Mouse (Mus musculus) heart, adult 2 months (tissue): ENCODE measurements around the gene Olfr1157. TPM values are rescaled to one million over a fixed set of nuclear protein-coding genes. Genes with fewer than 3 reads are reported as not detected.

Source experiments
- DNase-seq, 2 experiments: peaks; one replicate each; pipeline ENCODE4 v3.0.0; 2021
- H3K27ac ChIP-seq: fragments of 200-600 bp; 2 replicates; pipeline ENCODE4 v1.8.1; 2022
- H3K27me3 ChIP-seq: fragments of 200-500 bp; 2 replicates; pipeline ENCODE4 v1.6.1; 2012; ENCODE audit warnings: mild to moderate bottlenecking, low read length, inconsistent platforms, mixed read lengths; ENCODE audit not compliant: control insufficient read depth, insufficient read depth
- H3K36me3 ChIP-seq: fragments of 200-500 bp; 2 replicates; pipeline ENCODE4 v1.6.1; 2012; ENCODE audit warnings: low read length, inconsistent platforms; ENCODE audit not compliant: control insufficient read depth, insufficient read depth
- H3K4me1 ChIP-seq: fragments of 200-500 bp; 2 replicates; pipeline ENCODE4 v1.6.1; 2011; ENCODE audit warnings: low read length; ENCODE audit not compliant: control insufficient read depth, insufficient read depth
- H3K4me3 ChIP-seq: fragments of 200-600 bp; 2 replicates; pipeline ENCODE4 v1.8.1; 2022
- H3K79me2 ChIP-seq: fragments of 200-500 bp; replicated peaks from 2 replicates; pipeline ENCODE4 v1.6.1; 2012; ENCODE audit warnings: mild to moderate bottlenecking, inconsistent platforms, low read length, moderate library complexity, mixed read lengths; ENCODE audit not compliant: control insufficient read depth, insufficient read depth
- H3K9ac ChIP-seq: fragments of 200-500 bp; 2 replicates; pipeline ENCODE4 v1.6.1; 2012; ENCODE audit warnings: low read depth, mild to moderate bottlenecking, control low read depth, inconsistent platforms, low read length, mixed read lengths
- CTCF ChIP-seq: fragments of 200-600 bp; IDR thresholded peaks from 2 replicates; pipeline ENCODE4 v1.8.1; 2022; ENCODE audit warnings: antibody characterized with exemption, mild to moderate bottlenecking, moderate library complexity
- EP300 ChIP-seq: fragments of 200-500 bp; IDR thresholded peaks from 2 replicates; pipeline ENCODE4 v1.6.1; 2011; ENCODE audit warnings: low read depth, low read length, control low read depth; ENCODE audit not compliant: insufficient read depth
- POLR2A ChIP-seq: fragments of 200-500 bp; IDR thresholded peaks from 2 replicates; pipeline ENCODE4 v1.6.1; 2011; ENCODE audit warnings: mild to moderate bottlenecking, low read depth, low read length, control low read depth; ENCODE audit not compliant: insufficient read depth
- WGBS: fragments of 180-500 bp; shearing (Covaris S2); methylation state at CpG from one replicate; pipeline ENCODE4 v1.1.7; 2018; 5-methylcytosine and 5-hydroxymethylcytosine counted together
- intact Hi-C: fragments of 180-260 bp; cut with DNase I; formaldehyde crosslinking; loops from one replicate; pipeline ENCODE4 v1.15.1; 2025
- long read RNA-seq: library from polyadenylated mRNA; stranded (forward); transcript quantifications from one replicate; pipeline ENCODE4 v2.0.0, GENCODE M21; 2021
- polyA plus RNA-seq: library from polyadenylated mRNA; depleted of rRNA; stranded (reverse); fragments of >200 nt; gene quantifications from 2 replicates; pipeline ENCODE4 v1.2.3, GENCODE M21; 2012; rRNA removed
- total RNA-seq, 2 experiments: library from RNA; stranded (reverse); gene quantifications; 2 replicates each; pipeline ENCODE4 v1.2.3; 2021

Olfr1157 gene
- total RNA-seq (not detected), polyA plus RNA-seq (not detected in 2 replicates)
- long read RNA-seq: 0 reads

- intact Hi-C loops: no loop called here
- no peaks in the 10 kb centered on the region for H3K36me3 ChIP-seq
- DNase-seq: no peak
- WGBS: 95% methylated on average over 4 of the region's 4 CpGs
- no peak within 1 kb of the TSS for H3K9ac ChIP-seq
- H3K27me3 ChIP-seq: no peaks in the 10 kb centered on the region
- no peak for TF ChIP-seq CTCF
- no peaks in the 10 kb centered on the region for H3K4me1 ChIP-seq
- H3K4me3 ChIP-seq: no peak within 1 kb of the TSS
- H3K27ac ChIP-seq: no peak within 1 kb of the TSS
- no peaks in the 10 kb centered on the region for H3K79me2 ChIP-seq
Observed at GRCm38 (mm10) chr2:87968199-87968598, at the start of gene Olfr1157. Olfr1157 (minus strand) TSS chr2:87968299.

DNA sequence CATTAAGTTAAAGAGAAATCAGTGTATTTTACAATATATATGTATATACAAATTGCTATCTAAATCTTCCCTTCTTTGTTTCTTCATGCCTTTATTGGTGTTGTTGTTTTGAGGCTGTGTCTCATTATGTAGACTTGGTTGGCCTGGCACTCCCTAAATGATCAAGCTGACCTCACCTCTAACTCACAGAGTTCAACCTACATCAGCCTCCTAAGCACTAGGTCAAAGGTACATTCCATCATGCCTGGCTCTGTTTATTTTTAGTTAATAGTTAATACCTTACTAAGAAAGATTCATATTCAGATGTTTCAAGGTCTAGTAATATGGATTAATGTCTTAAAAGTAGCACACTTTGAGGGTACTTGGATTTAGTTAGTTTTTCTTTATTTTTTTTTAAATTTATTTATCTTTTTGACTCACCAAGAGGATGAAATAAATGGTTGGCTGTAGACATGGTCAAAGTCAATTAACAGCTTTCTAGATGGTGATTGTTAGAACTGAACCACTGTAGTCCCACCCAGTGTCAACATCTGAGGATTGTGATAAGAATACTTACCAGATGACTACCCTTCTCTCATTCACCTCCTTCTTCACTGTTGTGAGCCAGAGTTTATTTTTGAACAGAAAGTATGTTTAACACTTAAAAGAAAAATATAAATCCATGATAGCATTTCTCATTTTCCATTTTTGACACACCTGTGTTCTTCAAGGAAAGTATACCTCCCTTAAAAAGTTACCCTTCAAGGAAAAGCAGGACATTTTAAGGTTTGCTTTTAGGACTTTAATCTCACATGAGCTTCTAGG is 39.6 kb upstream of the Olfr1157 start, which contains the start of gene Olfr1160:
TSS of gene Olfr1160 (minus strand) at position 754 of the 804 bp plus-strand sequence.
- H3K9ac ChIP-seq: no peak within 1 kb of the TSS
- TF ChIP-seq POLR2A (no peak), CTCF (no peak), EP300 (no peak)
- intact Hi-C loops: no loop called here
- no peaks in the 10 kb centered on the region for H3K79me2 ChIP-seq
- no peak for DNase-seq
- no peaks in the 10 kb centered on the region for H3K4me1 ChIP-seq
- H3K36me3 ChIP-seq: no peaks in the 10 kb centered on the region
- H3K27me3 ChIP-seq: no peaks in the 10 kb centered on the region
- H3K4me3 ChIP-seq: no peak within 1 kb of the TSS
- H3K27ac ChIP-seq: no peak within 1 kb of the TSS

GRCm38 (mm10) chr2:87989813-87990212 is 21.7 kb upstream of the Olfr1157 start, which contains the start of gene Olfr1158:
Olfr1158 (plus strand) TSS chr2:87990113.
- no peak within 1 kb of the TSS for H3K27ac ChIP-seq
- intact Hi-C loops: no loop called here
- H3K36me3 ChIP-seq: no peaks in the 10 kb centered on the region
- H3K4me1 ChIP-seq: no peaks in the 10 kb centered on the region
- TF ChIP-seq CTCF (no peak), EP300 (no peak), POLR2A (no peak)
- no peaks in the 10 kb centered on the region for H3K79me2 ChIP-seq
- H3K9ac ChIP-seq: no peak within 1 kb of the TSS
- H3K4me3 ChIP-seq: no peak within 1 kb of the TSS
- no peak for DNase-seq
- no peaks in the 10 kb centered on the region for H3K27me3 ChIP-seq

GRCm38 (mm10) chr2:87974563-87974962 is 6.5 kb upstream of the Olfr1157 start, which contains the start of gene Olfr74:
Olfr74 (minus strand) TSS chr2:87974663.
- intact Hi-C loops: no loop called here
- DNase-seq: no peak
- TF ChIP-seq EP300 (no peak), POLR2A (no peak), CTCF (no peak)

DNA sequence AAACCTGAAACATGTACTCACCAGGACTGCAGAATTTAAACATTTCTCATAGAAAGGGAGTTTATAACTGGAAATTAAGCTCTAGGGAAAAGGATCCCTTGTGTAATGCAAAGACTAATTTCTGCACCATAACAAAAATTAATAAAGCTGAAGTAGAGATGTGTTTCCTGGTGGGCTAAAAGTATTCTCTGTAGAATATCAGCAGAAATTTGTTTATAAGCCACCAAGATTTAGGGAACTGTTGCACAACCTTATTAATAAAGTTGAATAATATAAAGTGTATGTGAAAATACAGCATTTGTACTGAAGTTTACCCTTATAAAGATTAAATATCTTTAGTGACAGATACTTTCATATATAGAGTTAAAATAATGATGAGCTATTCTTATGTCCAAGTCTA is 15.1 kb downstream of the Olfr1157 start, which contains the start of gene Olfr1156:
TSS of gene Olfr1156 (minus strand) at position 101 of the 400 bp plus-strand sequence.
- no peak within 1 kb of the TSS for H3K9ac ChIP-seq
- DNase-seq: no peak
- H3K36me3 ChIP-seq: no peaks in the 10 kb centered on the region
- TF ChIP-seq CTCF (no peak), POLR2A (no peak), EP300 (no peak)
- no peak within 1 kb of the TSS for H3K4me3 ChIP-seq
- H3K27ac ChIP-seq: no peak within 1 kb of the TSS
- intact Hi-C loops: no loop called here
- no peaks in the 10 kb centered on the region for H3K79me2 ChIP-seq
- H3K27me3 ChIP-seq: no peaks in the 10 kb centered on the region
- H3K4me1 ChIP-seq: no peaks in the 10 kb centered on the region

More at GRCm38 (mm10) chr2:87974563-87974962, 6.5 kb upstream of the Olfr1157 start, which contains the start of gene Olfr74:
- no peaks in the 10 kb centered on the region for H3K79me2 ChIP-seq
- no peaks in the 10 kb centered on the region for H3K27me3 ChIP-seq
- 55% methylated on average over 3 of the region's 3 CpGs for WGBS
- no peak within 1 kb of the TSS for H3K4me3 ChIP-seq
- no peak within 1 kb of the TSS for H3K9ac ChIP-seq
- H3K4me1 ChIP-seq: no peaks in the 10 kb centered on the region
- H3K36me3 ChIP-seq: no peaks in the 10 kb centered on the region
- H3K27ac ChIP-seq: no peak within 1 kb of the TSS

- H3K4me3 ChIP-seq: no peak within 1 kb of the TSS
- no peaks in the 10 kb centered on the region for H3K36me3 ChIP-seq
- no peaks in the 10 kb centered on the region for H3K27me3 ChIP-seq
- no peaks in the 10 kb centered on the region for H3K4me1 ChIP-seq
- H3K27ac ChIP-seq: no peak within 1 kb of the TSS
- DNase-seq: no peak
- 95% methylated on average over 1 of the region's 1 CpGs for WGBS
- H3K79me2 ChIP-seq: no peaks in the 10 kb centered on the region
- TF ChIP-seq CTCF: no peak
- no peak for TF ChIP-seq EP300
- no peak for TF ChIP-seq POLR2A
- H3K9ac ChIP-seq: no peak within 1 kb of the TSS
- intact Hi-C loops: no loop called here
Observed at GRCm38 (mm10) chr2:87945037-87945436, 23.1 kb downstream of the Olfr1157 start, which contains the start of gene Olfr1155. Olfr1155 (minus strand) TSS chr2:87945137.

Other genes with a start within 250 kb of the Olfr1157 start
- gene Olfr1138, start 228.3 kb downstream of the Olfr1157 start, total RNA-seq: not detected
- gene Olfr1138, start 228.3 kb downstream of the Olfr1157 start, polyA plus RNA-seq: not detected in 2 replicates
- not detected for gene Olfr1140, start 224.5 kb downstream of the Olfr1157 start, total RNA-seq
- gene Olfr1140, start 224.5 kb downstream of the Olfr1157 start, polyA plus RNA-seq: not detected in 2 replicates
- not detected for gene Olfr1141, start 214.3 kb downstream of the Olfr1157 start, total RNA-seq
- not detected in 2 replicates for gene Olfr1141, start 214.3 kb downstream of the Olfr1157 start, polyA plus RNA-seq
- gene Olfr152, start 188.8 kb downstream of the Olfr1157 start, total RNA-seq: not detected
- not detected in 2 replicates for gene Olfr152, start 188.8 kb downstream of the Olfr1157 start, polyA plus RNA-seq
- gene Olfr1143, start 167.7 kb downstream of the Olfr1157 start, total RNA-seq: not detected
- gene Olfr1143, start 167.7 kb downstream of the Olfr1157 start, polyA plus RNA-seq: not detected in 2 replicates
- not detected for gene Olfr1145, start 158.5 kb downstream of the Olfr1157 start, total RNA-seq
- not detected in 2 replicates for gene Olfr1145, start 158.5 kb downstream of the Olfr1157 start, polyA plus RNA-seq
- gene Olfr1148, start 137.8 kb downstream of the Olfr1157 start, total RNA-seq: not detected
- gene Olfr1148, start 137.8 kb downstream of the Olfr1157 start, polyA plus RNA-seq: not detected in 2 replicates
- not detected for gene Olfr1150-ps1, start 124.3 kb downstream of the Olfr1157 start, total RNA-seq
- gene Olfr1150-ps1, start 124.3 kb downstream of the Olfr1157 start, polyA plus RNA-seq: not detected in 2 replicates
- not detected for gene Olfr1151, start 112.4 kb downstream of the Olfr1157 start, total RNA-seq
- not detected in 2 replicates for gene Olfr1151, start 112.4 kb downstream of the Olfr1157 start, polyA plus RNA-seq
- gene Olfr1152, start 101.8 kb downstream of the Olfr1157 start, total RNA-seq: not detected
- gene Olfr1152, start 101.8 kb downstream of the Olfr1157 start, polyA plus RNA-seq: not detected in 2 replicates
- not detected for gene Olfr1153, start 73.3 kb downstream of the Olfr1157 start, total RNA-seq
- not detected in 2 replicates for gene Olfr1153, start 73.3 kb downstream of the Olfr1157 start, polyA plus RNA-seq
- gene Olfr1154, start 63.1 kb downstream of the Olfr1157 start, total RNA-seq: not detected
- gene Olfr1154, start 63.1 kb downstream of the Olfr1157 start, polyA plus RNA-seq: not detected in 2 replicates
- not detected for gene Olfr1155, start 23.2 kb downstream of the Olfr1157 start, total RNA-seq
- not detected in 2 replicates for gene Olfr1155, start 23.2 kb downstream of the Olfr1157 start, polyA plus RNA-seq
- not detected for gene Olfr1156, start 15.2 kb downstream of the Olfr1157 start, total RNA-seq
- gene Olfr1156, start 15.2 kb downstream of the Olfr1157 start, polyA plus RNA-seq: not detected in 2 replicates
- not detected for gene Olfr74, start 6.4 kb upstream of the Olfr1157 start, total RNA-seq
- not detected in 2 replicates for gene Olfr74, start 6.4 kb upstream of the Olfr1157 start, polyA plus RNA-seq
- gene Olfr1158, start 21.8 kb upstream of the Olfr1157 start, total RNA-seq: not detected
- gene Olfr1158, start 21.8 kb upstream of the Olfr1157 start, polyA plus RNA-seq: not detected in 2 replicates
- gene Olfr1160, start 40.0 kb upstream of the Olfr1157 start, total RNA-seq: not detected
- not detected in 2 replicates for gene Olfr1160, start 40.0 kb upstream of the Olfr1157 start, polyA plus RNA-seq
- gene Olfr1161, start 54.5 kb upstream of the Olfr1157 start, total RNA-seq: not detected
- not detected in 2 replicates for gene Olfr1161, start 54.5 kb upstream of the Olfr1157 start, polyA plus RNA-seq
- not detected for gene Olfr73, start 69.4 kb upstream of the Olfr1157 start, total RNA-seq
- not detected in 2 replicates for gene Olfr73, start 69.4 kb upstream of the Olfr1157 start, polyA plus RNA-seq
- gene Olfr1162, start 82.8 kb upstream of the Olfr1157 start, total RNA-seq: not detected
- gene Olfr1162, start 82.8 kb upstream of the Olfr1157 start, polyA plus RNA-seq: not detected in 2 replicates
- not detected for gene Olfr1163, start 103.5 kb upstream of the Olfr1157 start, total RNA-seq
- gene Olfr1163, start 103.5 kb upstream of the Olfr1157 start, polyA plus RNA-seq: not detected in 2 replicates
- gene Olfr1164, start 125.7 kb upstream of the Olfr1157 start, total RNA-seq: not detected
- gene Olfr1164, start 125.7 kb upstream of the Olfr1157 start, polyA plus RNA-seq: not detected in 2 replicates
- gene Olfr1166, start 160.0 kb upstream of the Olfr1157 start, total RNA-seq: not detected
- gene Olfr1166, start 160.0 kb upstream of the Olfr1157 start, polyA plus RNA-seq: not detected in 2 replicates
- gene Olfr1167, start 186.9 kb upstream of the Olfr1157 start, total RNA-seq: not detected
- gene Olfr1167, start 186.9 kb upstream of the Olfr1157 start, polyA plus RNA-seq: not detected in 2 replicates
- not detected for gene Olfr1168, start 213.6 kb upstream of the Olfr1157 start, total RNA-seq
- not detected in 2 replicates for gene Olfr1168, start 213.6 kb upstream of the Olfr1157 start, polyA plus RNA-seq